Mouse (Mus musculus) testis, adult 2 months (tissue): ENCODE measurements around the gene Arl15.

Experiments
- CTCF ChIP-seq: fragments of 200-500 bp; IDR thresholded peaks from 2 replicates; pipeline ENCODE4 v1.5.1; 2012; ENCODE audit warnings: low read depth, mild to moderate bottlenecking, inconsistent platforms, low read length, moderate library complexity; ENCODE audit not compliant: control insufficient read depth, insufficient read depth, insufficient replicate concordance
- POLR2A ChIP-seq: fragments of 200-500 bp; IDR thresholded peaks from 2 replicates; pipeline ENCODE4 v1.6.1; 2012; ENCODE audit warnings: low read depth, mild to moderate bottlenecking, inconsistent platforms, low read length, moderate library complexity; ENCODE audit not compliant: control insufficient read depth

- TF ChIP-seq CTCF (no peak), POLR2A (no peak)
Observed at GRCm38 (mm10) chr13:113802571-113802970, 8.3 kb downstream of the Arl15 start.
